Mouse (Mus musculus) kidney, adult 2 months (tissue): Measurements from ENCODE around the gene Fam71f1.

Experiments
- CTCF ChIP-seq: fragments of 200-500 bp; conservative IDR thresholded peaks from 2 replicates; pipeline ENCODE4 v1.5.1; 2011; ENCODE audit warnings: low read depth, mild to moderate bottlenecking, control low read depth, low read length, moderate library complexity, mixed read lengths; ENCODE audit not compliant: insufficient read depth, insufficient read length
- POLR2A ChIP-seq: fragments of 200-500 bp; IDR thresholded peaks from one replicate; pipeline ENCODE4 v1.6.1; 2011; ENCODE audit warnings: low read depth, low read length, control low read depth

- TF ChIP-seq CTCF = no peak
- no peak for TF ChIP-seq POLR2A
These were observed 42.2 kb upstream of the Fam71f1 start for GRCm38 (mm10) chr6:29276746-29277145.
